Mouse (Mus musculus): Measurements from ENCODE around the gene Bicdl2. TPM values are rescaled to one million over a fixed set of nuclear protein-coding genes. Genes with fewer than 3 reads are reported as not detected.

The Bicdl2 gene
- not detected for total RNA-seq (2021)
- long read RNA-seq, experiment 1: 0 reads
- long read RNA-seq, experiment 2: 0 reads

DNA sequence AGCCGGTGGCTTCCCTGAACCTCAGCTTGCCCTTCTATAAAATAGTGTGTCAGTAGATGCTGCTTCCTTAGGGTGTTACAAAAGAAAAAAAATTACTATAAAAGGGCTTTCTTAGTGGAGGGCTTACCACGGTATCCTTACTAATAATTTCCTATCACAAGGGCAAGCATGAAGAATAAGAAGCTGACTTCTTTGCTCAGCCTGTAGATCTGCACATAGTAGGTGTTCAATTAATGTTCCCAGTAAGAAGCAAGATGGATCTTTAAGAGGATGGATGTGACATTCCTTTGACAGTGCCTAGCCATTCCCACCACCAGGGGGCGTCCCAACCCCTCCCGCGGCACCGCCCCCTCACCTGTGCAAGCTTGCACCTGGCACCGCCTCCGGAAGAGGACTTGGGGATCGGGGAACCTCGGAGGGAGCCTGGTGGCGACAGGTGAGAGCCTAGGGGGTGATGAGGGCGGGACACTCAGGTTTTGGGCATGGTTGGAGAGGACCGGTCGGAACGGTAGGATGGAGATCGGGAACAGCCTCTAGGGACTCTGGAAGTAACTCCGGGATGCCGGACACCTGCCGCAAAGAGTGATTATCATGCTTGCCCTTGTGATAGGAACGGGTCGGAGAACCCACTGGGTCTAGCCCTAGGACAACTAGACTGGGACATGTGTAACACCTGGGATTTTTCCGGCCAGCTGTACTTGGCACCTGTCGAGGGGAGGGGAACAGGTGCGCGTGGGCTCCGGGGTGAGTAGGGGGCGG, at the start of gene Bicdl2:
TSS of gene Bicdl2 (plus strand) at position 390 of the 759 bp plus-strand sequence.
- peak; percentile 75 for DNase-seq

DNA sequence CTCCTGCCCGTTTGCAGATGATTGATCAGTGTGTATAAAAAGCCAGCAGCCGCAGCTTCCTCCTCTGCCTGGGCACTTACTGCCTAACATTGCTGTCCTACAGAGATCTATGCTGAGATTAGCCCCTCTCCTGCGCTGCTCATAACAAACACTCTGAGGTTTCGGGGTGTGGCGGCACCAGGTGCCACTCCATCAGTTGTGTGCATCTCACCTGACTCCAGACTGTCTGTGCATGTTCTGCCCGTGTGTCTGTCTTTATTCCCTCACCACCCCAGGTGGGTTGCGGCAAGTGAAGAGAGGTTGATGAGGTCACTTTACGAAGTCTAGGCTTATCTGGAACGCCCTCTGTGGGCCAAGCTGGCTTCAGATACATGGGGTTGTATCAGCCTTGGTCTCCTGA, 43.2 kb upstream of the Bicdl2 start:
- DNase-seq: no peak

DNA sequence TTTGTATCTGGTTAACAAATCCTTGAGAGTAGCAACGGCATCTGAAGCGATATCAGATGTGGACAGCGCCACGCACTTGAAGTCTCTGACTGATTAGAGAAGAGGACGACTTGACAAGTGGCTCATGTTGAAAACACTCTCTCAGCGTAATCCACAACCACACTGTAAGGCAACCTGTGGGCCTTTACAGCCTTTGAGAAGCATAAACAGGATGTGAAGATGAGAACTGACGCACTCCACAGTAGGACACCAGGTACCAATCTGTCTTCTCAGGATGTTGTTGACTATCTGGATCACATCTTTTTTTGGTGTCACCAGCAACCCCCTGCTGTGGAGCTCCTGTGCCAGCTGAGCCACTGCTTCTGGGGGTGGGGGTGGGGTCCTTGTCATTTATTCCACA, 40.0 kb upstream of the Bicdl2 start:
- no peak for DNase-seq

DNA sequence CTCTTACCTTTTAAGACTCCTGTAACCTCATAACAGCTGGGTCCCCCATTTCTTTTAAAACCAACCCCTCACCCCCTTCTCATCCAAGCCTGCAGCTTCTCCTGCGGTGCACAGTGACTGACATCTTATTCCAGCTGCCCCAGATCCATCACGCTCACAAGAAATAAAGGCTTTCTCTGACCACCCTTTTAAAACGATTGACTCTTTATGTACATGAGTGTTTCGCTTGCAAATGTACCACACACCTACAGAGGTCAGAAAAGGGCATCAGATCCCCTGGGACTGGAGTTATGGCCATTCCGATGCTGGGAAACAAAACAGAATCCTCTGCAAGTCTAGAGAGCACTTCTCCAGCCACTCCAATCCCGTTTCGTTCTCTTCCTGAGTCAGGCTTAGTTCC, 32.5 kb upstream of the Bicdl2 start:
- DNase-seq: no peak

DNA sequence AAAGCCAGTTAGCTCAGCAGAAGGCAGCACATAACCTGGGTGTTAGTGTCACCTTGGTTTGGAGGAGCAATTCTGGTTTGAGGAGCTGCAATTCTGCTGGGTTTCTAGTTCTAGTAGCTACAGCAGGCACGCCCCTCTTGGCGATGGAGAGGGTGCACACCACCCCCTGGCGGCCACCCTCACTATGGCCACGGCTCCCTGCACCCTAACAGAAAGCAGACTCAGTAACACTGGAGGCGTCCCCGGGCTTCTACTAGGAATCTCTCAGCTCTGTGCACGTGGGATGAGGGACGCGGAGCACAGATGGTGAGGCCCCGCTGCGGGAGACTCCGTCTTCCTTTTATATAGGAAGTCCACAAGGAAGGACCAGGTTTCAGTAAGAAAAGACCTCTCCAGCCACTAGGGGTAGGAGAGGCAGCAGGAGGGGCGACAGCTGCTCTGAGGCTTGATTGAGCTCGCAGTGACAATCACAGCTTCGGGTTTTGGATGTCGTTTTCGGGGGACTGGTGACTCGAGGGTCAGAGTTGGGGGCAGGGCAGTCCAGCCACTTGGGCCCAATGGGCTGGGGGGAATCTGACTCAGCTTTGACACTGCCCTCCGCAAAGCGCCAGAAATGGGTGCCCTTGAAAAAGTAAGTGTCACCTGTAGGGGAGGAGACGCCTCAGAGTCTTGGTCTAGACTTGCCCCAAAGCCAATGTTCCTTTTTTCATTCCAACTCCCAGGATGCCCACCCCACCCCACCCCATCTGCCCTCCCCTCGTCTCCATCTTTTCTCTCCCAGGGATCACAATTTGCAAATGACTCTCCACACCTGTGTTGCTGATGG, 29.9 kb upstream of the Bicdl2 start:
- DNase-seq: peak; percentile 92

DNA sequence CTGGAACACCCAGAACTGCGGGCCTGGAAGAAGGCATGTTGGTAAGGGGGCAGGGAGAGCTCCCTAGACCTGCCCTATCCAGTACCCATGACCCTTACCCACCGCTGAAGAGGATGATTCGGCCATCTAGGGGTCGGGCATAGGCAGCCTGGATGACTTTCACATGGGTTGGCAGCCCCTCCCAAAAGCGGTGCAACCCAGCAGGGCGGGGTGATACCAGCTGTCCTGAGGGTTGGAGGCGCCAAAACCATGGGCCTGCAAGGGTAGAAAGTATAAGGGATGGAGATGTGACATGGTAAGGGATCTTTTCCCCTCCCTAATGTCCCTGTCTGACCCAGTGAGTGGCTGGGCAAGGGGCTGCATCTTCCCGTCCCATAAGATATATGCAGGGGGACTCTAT, 29.1 kb upstream of the Bicdl2 start:
- no peak for DNase-seq

DNA sequence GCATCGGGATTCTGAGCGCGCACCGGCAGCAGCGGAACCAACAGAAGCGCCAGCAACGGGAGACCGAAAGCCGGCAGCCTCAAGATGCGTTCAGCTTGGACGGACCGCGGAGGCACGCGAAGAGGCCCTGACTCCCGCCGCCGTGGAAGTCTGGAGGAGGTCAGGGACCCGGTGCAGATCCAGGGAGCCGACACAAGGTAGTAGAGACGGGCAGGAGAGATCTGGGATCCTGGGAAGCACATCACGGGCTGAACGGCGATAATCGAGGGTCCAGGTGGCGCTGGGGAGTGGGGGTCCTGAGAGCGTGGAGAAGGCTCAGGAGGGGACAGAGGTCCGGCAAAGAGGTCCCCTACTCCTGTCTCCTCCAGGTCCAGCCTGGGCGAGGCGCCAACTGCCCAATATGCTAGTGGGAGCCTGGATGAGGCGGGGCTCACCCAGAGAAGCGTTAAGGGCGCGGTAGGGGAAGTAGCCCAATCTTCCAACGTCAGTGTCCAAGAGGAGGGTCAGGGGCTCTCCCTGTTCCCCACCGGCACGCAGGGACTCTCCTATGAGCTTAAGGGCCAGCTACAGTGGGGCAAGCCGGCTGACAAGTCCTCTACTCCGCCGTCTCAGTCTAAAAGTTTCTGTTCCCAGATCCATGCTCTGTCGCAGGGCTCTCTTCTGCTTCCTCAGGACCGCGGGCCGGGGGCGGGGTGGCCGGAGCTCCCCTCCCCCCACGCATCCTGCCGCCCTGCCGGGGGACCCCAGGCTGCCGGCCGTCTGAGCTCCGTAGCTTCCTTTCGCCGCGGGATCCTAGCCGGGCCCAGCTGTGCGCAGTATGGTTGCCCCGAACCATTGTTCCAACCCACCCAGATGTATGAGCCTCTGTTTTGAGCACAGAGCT, 15.5 kb upstream of the Bicdl2 start, which contains the start of gene Mmp25:
TSS of gene Mmp25 (minus strand) at position 665 of the 883 bp plus-strand sequence.
- peak; percentile 35 for DNase-seq

DNA sequence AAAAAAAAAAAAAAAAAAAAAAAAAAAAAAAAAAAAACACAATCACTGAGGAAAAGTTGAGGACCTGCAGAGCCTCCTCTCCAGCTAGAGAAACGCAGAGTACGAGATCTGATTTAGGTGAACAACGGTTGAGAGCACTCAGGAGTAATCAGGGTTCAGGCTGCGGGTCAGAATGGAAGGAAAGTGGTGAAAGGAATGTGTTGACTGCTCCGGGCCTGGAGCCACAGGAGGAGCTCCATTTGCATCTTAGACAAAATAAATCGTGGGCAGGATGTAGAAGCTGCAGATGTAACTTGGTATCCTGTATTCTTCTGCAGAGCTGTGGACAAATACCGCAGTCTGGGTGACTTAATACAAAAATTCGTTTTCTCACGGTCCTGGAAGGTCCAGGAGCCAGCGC, 14.4 kb upstream of the Bicdl2 start:
- DNase-seq: no peak

DNA sequence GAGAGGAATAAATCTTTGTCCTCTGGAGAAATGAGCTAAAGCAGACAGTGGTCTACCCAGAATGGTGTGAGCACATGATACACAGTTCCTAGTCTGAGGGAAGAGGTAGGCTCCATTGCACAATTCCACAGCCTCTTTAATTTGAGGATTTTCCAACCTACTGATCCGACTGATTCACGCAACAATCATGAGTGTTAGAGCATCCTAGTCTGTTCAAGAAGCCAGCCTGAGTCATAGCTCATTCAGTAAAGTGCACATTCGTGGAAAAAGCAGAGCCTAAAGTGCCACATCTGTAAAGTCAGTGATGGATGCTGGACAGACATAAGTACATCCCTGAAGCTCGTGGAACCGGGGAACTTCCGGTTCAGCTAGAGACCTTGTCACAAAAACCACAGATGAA, 8.9 kb upstream of the Bicdl2 start:
- DNase-seq: no peak

DNA sequence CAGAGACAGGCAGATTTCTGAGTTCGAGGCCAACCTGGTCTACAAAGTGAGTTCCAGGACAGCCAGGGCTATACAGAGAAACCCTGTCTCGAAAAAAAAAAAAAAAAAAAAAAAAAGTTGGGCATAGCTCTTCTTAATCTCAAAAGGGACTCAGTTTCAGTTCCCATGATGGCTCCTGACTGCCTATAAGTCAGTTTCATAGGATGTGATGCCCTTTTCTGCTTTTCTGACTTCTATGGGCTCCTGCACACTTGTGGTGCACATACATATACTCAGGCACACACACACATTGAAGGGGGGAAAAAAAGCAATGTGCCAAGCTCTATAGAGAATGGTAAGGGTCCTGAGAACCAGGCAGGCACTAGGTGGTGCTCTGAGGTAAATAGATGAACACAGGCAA, 7.0 kb upstream of the Bicdl2 start:
- DNase-seq: no peak

DNA sequence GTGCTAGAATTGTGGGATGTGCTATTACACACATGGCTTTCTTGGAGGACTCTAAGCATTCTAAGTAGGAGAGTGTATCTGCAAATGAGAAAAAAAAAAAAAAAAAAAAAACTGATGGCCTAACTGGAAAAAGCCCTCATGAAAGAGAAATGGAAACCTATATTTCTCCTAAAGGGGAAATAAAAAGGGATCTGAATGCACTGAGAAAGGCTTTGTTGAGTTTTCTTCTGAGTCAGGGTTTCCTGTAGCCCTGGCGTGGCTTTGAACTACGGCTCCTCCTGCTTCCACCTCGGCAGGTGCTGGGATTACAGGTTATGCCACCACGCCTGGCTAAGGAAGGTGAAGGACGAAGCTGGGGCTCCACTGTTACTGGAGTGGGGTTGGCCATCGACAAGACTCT, 6.3 kb upstream of the Bicdl2 start:
- DNase-seq: no peak

DNA sequence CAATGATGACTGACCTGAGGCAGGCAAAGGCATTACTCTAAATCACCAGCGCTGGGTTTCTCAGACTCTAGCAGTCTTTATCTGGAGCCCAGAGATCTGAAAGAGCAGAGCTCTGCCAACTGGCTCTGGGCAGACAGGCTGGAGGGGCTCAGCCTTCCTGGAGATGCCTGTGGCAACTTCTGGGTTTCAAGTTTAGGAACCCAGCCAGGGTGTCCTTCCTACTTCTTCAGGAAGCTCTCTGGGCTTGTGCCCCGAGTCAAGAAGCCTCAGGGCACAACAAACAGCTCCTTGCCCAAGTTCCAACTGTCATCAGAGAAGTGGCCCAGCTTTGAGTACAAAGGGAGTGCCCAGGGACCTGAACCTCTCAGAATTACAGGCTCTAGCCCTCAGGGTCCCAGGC, 5.9 kb upstream of the Bicdl2 start:
- no peak for DNase-seq

DNA sequence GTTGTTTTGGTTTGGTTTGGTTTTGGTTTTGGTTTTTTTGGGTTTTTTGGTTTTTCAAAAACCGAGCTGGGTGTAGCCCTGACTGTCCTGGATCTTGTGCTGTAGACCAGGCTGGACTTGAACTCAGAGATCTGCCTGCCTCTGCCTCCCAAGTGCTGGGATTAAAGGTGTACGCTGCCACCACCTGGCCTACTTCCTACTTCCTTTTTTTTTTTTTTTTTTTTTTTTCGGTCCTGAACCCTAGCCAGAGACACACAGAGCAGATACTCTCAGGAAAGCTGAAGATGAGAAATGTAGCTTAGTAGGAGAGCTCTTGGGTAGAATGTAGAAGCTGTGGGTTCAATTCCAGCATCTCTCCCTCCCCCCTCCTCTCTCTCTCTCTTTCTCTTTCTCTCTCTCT, 1.9 kb upstream of the Bicdl2 start:
- no peak for DNase-seq

DNA sequence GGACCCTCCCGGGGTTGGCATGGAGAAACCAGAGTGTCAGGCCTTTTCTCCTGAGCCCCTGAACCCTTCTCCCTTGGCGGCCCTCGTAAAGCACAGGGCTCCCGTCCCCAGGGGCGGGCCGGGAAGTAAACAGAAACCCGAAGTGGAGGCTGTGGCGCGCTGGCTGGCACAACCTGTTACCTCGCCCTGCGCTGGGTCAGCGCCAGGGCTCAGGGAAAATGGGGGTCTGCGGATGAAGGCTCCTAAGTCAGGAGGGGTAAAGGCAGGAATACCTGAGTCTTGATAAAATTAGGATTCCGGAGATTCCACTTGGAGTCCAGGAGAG, 532 bp downstream of the Bicdl2 start:
- no peak for DNase-seq

DNA sequence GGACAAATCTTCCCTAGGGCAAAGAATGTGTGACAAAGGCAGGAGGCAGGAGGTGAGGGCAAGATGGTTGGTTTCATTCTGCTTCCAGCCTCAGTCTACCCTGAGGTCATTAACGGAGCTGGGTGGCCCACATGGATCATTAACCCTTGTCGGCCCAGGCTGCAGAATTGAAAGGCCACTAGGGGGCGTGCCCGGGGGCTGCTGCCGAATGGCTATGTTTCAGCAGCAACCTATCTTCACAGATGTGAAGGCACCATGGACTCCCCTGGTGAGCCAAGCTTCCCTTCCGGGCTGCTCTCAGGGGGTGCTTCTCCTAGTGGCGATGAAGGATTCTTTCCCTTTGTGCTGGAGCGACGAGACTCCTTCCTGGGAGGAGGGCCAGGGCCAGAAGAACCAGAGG, 1.2 kb downstream of the Bicdl2 start:
- DNase-seq: peak; percentile 42

DNA sequence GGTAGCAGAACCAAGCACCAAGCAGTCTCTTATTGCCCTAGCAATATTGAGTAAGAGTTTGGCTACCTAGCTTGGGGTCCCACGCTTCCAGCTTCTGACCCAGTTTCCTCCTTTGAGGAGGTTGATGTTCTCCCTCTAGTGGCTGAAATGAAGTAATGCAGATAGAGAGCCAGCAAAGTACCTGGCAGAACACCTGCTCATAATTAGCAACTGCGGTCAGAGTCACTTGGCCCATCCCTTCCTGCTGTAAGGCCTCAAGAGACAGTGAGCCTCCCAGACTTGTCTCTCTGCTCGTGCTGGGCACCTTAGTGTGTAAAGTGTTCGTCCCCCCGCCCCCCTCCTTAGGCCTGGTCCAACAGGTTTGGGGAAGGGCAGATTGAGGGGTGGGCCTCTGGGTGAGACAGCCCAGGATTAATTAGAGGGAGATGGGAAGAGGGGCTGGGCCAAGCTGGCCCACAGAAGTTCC, 4.3 kb downstream of the Bicdl2 start:
- DNase-seq: peak; percentile 17

DNA sequence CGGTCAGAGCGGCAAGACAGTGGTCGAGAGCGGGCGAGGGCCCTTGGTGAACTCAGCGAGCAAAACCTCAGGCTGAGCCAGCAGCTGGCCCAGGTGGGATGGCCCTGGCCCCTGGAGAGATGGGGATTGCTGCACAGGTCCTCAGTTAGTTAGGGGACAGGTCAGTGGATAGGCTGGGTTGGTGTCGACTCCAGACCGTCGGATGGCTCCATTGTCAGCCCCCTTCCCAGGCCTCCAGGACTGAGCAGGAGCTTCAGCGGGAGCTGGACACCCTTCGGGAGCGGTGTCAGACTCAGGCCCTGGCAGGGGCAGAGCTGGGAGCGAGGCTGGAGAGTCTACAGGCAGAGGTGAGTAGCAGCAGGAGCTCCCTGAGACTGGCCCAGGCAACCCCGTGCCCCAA, 5.2 kb downstream of the Bicdl2 start:
- DNase-seq: no peak

DNA sequence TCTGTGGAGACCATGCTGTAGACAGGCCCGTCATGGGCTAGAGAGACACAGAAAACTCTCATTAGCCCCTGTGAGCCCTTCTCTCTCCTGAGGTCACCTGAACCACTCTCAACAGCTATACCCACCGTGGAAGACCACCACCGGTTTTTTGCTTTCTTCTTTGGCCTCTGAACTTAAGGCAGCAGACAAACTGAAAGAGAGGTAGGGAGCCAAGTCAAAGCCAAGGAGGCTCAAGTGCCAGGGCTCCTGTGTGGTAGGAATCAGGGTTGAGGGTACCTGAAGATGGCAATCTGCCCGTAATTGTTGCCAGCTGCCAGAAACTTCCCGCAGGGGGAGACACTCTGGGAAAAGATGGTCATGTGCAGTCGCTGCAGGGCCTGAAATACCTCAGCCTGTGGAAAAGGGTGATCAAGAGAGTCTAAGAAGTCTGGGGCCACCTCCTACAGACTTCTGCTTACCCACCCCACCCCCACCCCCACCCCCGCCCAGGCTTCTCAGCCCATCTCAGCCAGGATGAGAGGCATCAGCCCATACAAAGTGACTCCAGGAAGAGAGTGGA, 10.3 kb downstream of the Bicdl2 start:
- no peak for DNase-seq

DNA sequence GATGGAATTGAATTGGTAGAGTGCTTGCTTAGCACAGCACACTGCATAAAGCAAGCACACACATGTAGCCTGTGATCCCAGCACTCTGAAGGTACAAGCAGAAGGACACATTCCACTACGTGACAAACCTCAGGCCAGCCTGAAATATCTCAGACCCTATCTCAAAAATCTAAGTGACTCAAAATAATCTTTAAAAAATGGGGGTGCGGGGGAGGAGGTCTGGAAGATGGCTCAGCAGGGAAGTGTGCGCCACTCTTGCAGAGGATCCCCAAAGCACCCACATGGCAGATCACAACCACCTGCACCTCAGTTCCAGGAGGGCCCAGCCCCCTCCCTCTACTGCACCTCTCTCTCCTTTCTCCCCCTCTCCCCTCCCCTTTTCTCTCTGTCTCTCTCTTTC, 11.2 kb downstream of the Bicdl2 start:
- no peak for DNase-seq

DNA sequence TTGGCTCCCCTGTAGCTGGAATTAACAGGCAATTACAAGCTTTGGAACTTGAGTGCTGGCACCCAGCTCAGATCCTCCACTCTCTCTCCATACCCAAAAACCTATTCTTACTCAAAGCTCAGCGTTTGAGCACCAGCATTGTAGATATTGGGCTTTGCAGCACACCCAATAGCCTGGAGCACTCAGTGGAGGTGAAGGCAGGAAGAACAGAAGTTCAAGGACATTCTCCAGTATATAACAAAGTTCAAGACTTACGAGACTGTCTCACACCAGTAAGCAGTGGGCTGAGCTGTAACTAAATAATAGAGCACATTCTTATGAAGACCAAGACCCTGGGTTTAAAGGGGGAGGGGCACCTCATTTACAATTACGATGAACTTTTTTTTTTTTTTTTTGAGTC, 12.5 kb downstream of the Bicdl2 start:
- no peak for DNase-seq

DNA sequence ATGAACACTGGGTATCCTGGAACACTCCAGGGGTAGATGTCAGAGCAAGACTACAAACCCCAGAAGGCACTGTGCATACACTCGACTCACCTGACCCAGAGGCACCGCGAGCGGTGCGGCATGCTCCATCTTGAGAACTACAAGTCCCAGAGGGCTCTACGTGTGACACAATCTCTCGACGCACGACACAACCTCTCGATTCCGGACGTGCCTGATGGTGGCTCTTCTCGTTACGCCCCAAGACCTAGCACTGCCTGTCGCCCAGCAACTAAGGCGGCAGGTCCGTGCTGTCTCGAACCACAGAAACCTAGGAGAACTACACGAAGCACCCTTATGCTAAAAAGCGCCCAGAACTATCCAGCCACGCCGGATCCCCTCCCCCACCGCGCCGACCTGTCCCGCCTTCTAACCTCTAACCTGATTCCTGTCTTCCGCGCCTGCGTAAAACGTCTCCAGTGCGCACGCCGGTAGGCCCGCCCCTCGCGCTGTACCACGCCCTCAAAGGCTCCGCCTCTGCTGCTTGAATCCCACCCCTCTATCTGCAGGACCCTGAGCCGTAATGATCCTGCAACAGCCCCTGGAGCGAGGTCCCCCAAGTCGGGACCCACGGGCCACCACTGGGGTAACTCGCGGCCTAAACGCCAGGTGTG, 13.2 kb downstream of the Bicdl2 start, which contains the start of the genes Hcfc1r1 and Thoc6:
TSS of gene Hcfc1r1 (plus strand) at position 173 of the 650 bp plus-strand sequence.
TSS of gene Thoc6 (minus strand) at position 459 of the 650 bp plus-strand sequence.
- peak; percentile 93 for DNase-seq

Measured in adrenal gland, postnatal 10 days (tissue).